Mouse (Mus musculus) ES-E14 (cell line): ENCODE data around the gene Hsd11b2.

Experiments used
- CHD2 ChIP-seq: IDR thresholded peaks from 2 replicates; pipeline ENCODE4 v1.6.1; 2014; ENCODE audit warnings: mild to moderate bottlenecking, low read depth, low read length, inconsistent platforms
- HCFC1 ChIP-seq: IDR thresholded peaks from 2 replicates; pipeline ENCODE4 v1.6.1; 2012; ENCODE audit warnings: low read length, inconsistent platforms, borderline replicate concordance; ENCODE audit not compliant: insufficient read depth
- MAFK ChIP-seq: IDR thresholded peaks from 2 replicates; pipeline ENCODE4 v1.6.1; 2014; ENCODE audit warnings: mild to moderate bottlenecking, low read depth, low read length, inconsistent platforms; ENCODE audit not compliant: insufficient read depth
- ZC3H11A ChIP-seq: IDR thresholded peaks from 2 replicates; pipeline ENCODE4 v1.6.1; 2012; ENCODE audit warnings: low read depth, mild to moderate bottlenecking, inconsistent platforms, low read length, borderline replicate concordance
- ZNF384 ChIP-seq: IDR thresholded peaks from 2 replicates; pipeline ENCODE4 v1.6.1; 2012; ENCODE audit warnings: low read depth, low read length, inconsistent platforms

DNA sequence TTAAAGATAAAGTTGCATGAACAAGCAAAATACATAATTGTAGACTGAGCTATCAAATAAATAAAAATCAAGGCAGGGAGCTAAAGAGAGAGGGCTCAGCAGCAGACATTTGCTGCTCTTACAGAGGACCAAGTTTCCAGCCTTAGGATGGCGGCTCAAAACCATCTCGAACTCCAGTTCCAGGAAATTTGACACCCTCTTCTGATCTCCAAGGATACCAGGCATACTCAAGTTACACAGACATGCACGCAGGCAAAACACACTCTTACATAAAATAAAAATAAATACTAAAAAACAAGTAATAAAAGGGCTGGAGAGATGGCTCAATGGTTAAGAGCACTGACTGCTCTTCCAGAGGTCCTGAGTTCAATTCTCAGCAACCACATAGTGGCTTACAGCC lies 25.1 kb upstream of the Hsd11b2 start:
- no peak for TF ChIP-seq MAFK
- no peak for TF ChIP-seq ZNF384
- no peak for TF ChIP-seq ZC3H11A
- TF ChIP-seq CHD2, result no peak
- TF ChIP-seq HCFC1, result no peak
